ENCODE assay signal across 8 mouse cellular contexts in the genomic region with DNA sequence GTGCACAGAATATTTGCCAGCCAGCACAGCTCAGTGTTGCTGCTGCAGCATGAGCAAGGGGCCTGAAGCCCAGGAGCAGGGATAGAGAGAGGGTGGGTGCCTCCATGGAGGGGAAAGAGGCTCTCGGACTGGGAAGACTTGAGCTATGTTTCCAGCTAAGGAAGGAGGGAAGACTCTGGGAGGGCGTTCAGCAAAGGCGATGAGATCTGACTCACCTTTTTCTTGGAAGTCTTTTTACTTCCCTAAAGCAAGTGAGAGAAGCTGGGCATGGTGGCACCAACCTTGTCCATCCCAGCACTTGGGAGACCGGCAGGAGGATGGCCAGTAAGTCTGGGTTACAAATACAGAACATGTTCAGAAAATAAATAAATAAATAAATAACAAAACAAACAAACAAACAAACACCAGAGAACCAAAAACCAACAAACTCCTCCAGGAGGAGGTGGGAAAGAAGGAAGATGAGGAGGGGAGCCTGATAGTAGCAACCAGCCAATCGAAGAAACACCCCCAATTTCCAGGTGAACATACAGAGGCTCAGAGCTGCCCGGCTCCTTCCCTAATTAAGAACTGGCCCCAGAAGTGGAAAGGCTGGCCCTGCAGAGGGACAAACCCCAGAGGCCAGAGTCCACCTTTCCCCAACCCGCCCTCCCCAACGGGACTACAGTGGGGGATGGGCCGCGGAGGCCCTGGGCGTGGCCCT. TPM values are rescaled to one million over a fixed set of nuclear protein-coding genes. Genes with fewer than 3 reads are reported as not detected.
DNase-seq lines count a peak whose midpoint lies in the region; ATAC-seq lines count a peak whose summit lies in the region.

No protein-coding gene starts in this region.

- peak overlapping the region; percentile 50 for H3K9ac ChIP-seq in forebrain, embryonic 12.5 days
- peak overlapping the region; percentile 76 for H3K9ac ChIP-seq in liver, embryonic 12.5 days

- H3K27me3 ChIP-seq in erythroblast, embryonic 14.5 days (ENCODE audit: control insufficient read depth) = no peaks in the 10 kb centered on the region
- 0 out of 2 replicates have a peak, but pooled peaks cover 7% of the 10 kb centered on the region for H3K27me3 ChIP-seq in forebrain, embryonic 12.5 days
- no peaks in the 10 kb centered on the region for H3K27me3 ChIP-seq in liver, embryonic 12.5 days (replicated peaks)

- no peak for ATAC-seq in erythroblast, adult 5-6 weeks (replicated peaks; ENCODE audit: low FRiP score, poor library complexity, severe bottlenecking)
- ATAC-seq in forebrain, embryonic 12.5 days (ENCODE audit: low FRiP score) = no peak
- no peak for ATAC-seq in liver, embryonic 12.5 days

- peak overlapping the region; percentile 64 for H3K4me3 ChIP-seq in erythroblast, embryonic 14.5 days (replicated peaks)
- peak overlapping the region; percentile 33 for H3K4me3 ChIP-seq in forebrain, embryonic 12.5 days (replicated peaks)
- peak overlapping the region; percentile 51 for H3K4me3 ChIP-seq in liver, embryonic 12.5 days

- H3K9me3 ChIP-seq in erythroblast, embryonic 14.5 days (ENCODE audit: control insufficient read depth, low read length) = no peaks in the 10 kb centered on the region
- H3K9me3 ChIP-seq in forebrain, embryonic 12.5 days = no peaks in the 10 kb centered on the region
- no peaks in the 10 kb centered on the region for H3K9me3 ChIP-seq in liver, embryonic 12.5 days (replicated peaks)

- peak overlapping the region; percentile 62 for H3K4me2 ChIP-seq in forebrain, embryonic 12.5 days
- peak overlapping the region; percentile 82 for H3K4me2 ChIP-seq in liver, embryonic 12.5 days

- DNase-seq in 3T3-L1 (ENCODE audit: low read depth, low spot score) = peak; percentile 68
- DNase-seq in right cerebral cortex, postnatal 14 days = no peak
- DNase-seq in Muller cell, postnatal 12 days (ENCODE audit: inconsistent ontology term) = no peak
- DNase-seq in layer of hippocampus, adult 18-20 months (ENCODE audit: low spot score in 2 of 2) = no peak

- peaks cover 90% of the 10 kb centered on the region for H3K4me1 ChIP-seq in erythroblast, embryonic 14.5 days (ENCODE audit: control insufficient read depth)
- peaks cover 11% of the 10 kb centered on the region for H3K4me1 ChIP-seq in forebrain, embryonic 12.5 days
- peaks cover 90% of the 10 kb centered on the region for H3K4me1 ChIP-seq in liver, embryonic 12.5 days

- 10% methylated on average over 10 of the region's 11 CpGs for WGBS in forebrain, embryonic 12.5 days
- 17% methylated on average over 11 of the region's 11 CpGs for whole genome bisulfite sequencing in liver, embryonic 12.5 days (ENCODE audit: insufficient replicate concordance)

- H3K27ac ChIP-seq in forebrain, embryonic 12.5 days = peak overlapping the region; percentile 50; the same call in 1 of the 2 replicates
- H3K27ac ChIP-seq in liver, embryonic 12.5 days = peak overlapping the region; percentile 92

- H3K36me3 ChIP-seq in erythroblast, embryonic 14.5 days (ENCODE audit: control insufficient read depth) = peaks cover 47% of the 10 kb centered on the region
- H3K36me3 ChIP-seq in forebrain, embryonic 12.5 days (replicated peaks) = peaks cover 19% of the 10 kb centered on the region
- peaks cover 25% of the 10 kb centered on the region for H3K36me3 ChIP-seq in liver, embryonic 12.5 days

RNA-seq across cellular contexts. Expression of a gene that starts 5.6 kb away (rescaled TPM):
- polyA plus RNA-seq in erythroblast, embryonic 14.5 days (2012) = 17.9 and 18.5 TPM in 2 replicates
- 26.5 and 34.1 TPM in 2 replicates for total RNA-seq in erythroblast, adult 5-6 weeks (2015; ENCODE audit: low replicate concordance)
- total RNA-seq in erythroblast, adult 5-6 weeks (2017; ENCODE audit: low replicate concordance) = 26.2 and 30.5 TPM in 2 replicates
- 12.9 and 13.1 TPM in 2 replicates for polyA plus RNA-seq in forebrain, embryonic 12.5 days (2016; fragmentation: Nextera tagmentation; extraction: Ambion mirVana)
- polyA plus RNA-seq in liver, embryonic 12.5 days (2016; fragmentation: Nextera tagmentation; extraction: Ambion mirVana) = 19.5 and 20.9 TPM in 2 replicates
- total RNA-seq in layer of hippocampus, adult 18-20 months (2021) = 10 to 100 TPM in 1 of 2 experiments, 1 to 10 TPM in 1; 8.7 to 11.5 TPM

RNA-seq across cellular contexts. Expression of a gene that starts 7.5 kb away (rescaled TPM):
- 9.6 and 9.9 TPM in 2 replicates for polyA plus RNA-seq in erythroblast, embryonic 14.5 days (2012)
- 31.8 and 57.3 TPM in 2 replicates for total RNA-seq in erythroblast, adult 5-6 weeks (2015; ENCODE audit: low replicate concordance)
- 56.2 and 61.8 TPM in 2 replicates for total RNA-seq in erythroblast, adult 5-6 weeks (2017; ENCODE audit: low replicate concordance)
- polyA plus RNA-seq in forebrain, embryonic 12.5 days (2016; fragmentation: Nextera tagmentation; extraction: Ambion mirVana) = 20.0 and 21.9 TPM in 2 replicates
- 24.6 and 26.3 TPM in 2 replicates for polyA plus RNA-seq in liver, embryonic 12.5 days (2016; fragmentation: Nextera tagmentation; extraction: Ambion mirVana)
- 1 to 10 TPM; 4.2 to 5.1 TPM for total RNA-seq in layer of hippocampus, adult 18-20 months (2021)

RNA-seq across cellular contexts. Expression of a gene that starts 18.0 kb away (rescaled TPM):
- 0.41 TPM in 2 replicates for polyA plus RNA-seq in erythroblast, embryonic 14.5 days (2012)
- total RNA-seq in erythroblast, adult 5-6 weeks (2015; ENCODE audit: low replicate concordance) = not detected in 2 replicates
- 0.28 and 0.43 TPM in 2 replicates for total RNA-seq in erythroblast, adult 5-6 weeks (2017; ENCODE audit: low replicate concordance)
- polyA plus RNA-seq in forebrain, embryonic 12.5 days (2016; fragmentation: Nextera tagmentation; extraction: Ambion mirVana) = 2.9 and 3.5 TPM in 2 replicates
- polyA plus RNA-seq in liver, embryonic 12.5 days (2016; fragmentation: Nextera tagmentation; extraction: Ambion mirVana) = 0.91 and 1.2 TPM in 2 replicates
- total RNA-seq in layer of hippocampus, adult 18-20 months (2021) = under 1 TPM; 0.25 to 0.35 TPM

RNA-seq across cellular contexts. Expression of a gene that starts 33.3 kb away (rescaled TPM):
- 842 and 917 TPM in 2 replicates for polyA plus RNA-seq in erythroblast, embryonic 14.5 days (2012)
- total RNA-seq in erythroblast, adult 5-6 weeks (2015; ENCODE audit: low replicate concordance) = 379 and 403 TPM in 2 replicates
- total RNA-seq in erythroblast, adult 5-6 weeks (2017; ENCODE audit: low replicate concordance) = 431 and 604 TPM in 2 replicates
- polyA plus RNA-seq in forebrain, embryonic 12.5 days (2016; fragmentation: Nextera tagmentation; extraction: Ambion mirVana) = 18.1 and 22.2 TPM in 2 replicates
- 895 and 897 TPM in 2 replicates for polyA plus RNA-seq in liver, embryonic 12.5 days (2016; fragmentation: Nextera tagmentation; extraction: Ambion mirVana)
- total RNA-seq in layer of hippocampus, adult 18-20 months (2021) = 10 to 100 TPM; 18.5 to 20.1 TPM

RNA-seq across cellular contexts. Expression of a gene that starts 33.6 kb away (rescaled TPM):
- polyA plus RNA-seq in erythroblast, embryonic 14.5 days (2012) = 0.01 and 0.02 TPM in 2 replicates
- 0.42 TPM in 1 of 2 replicates, not detected in the other for total RNA-seq in erythroblast, adult 5-6 weeks (2015; ENCODE audit: low replicate concordance)
- 0.17 and 0.28 TPM in 2 replicates for total RNA-seq in erythroblast, adult 5-6 weeks (2017; ENCODE audit: low replicate concordance)
- polyA plus RNA-seq in forebrain, embryonic 12.5 days (2016; fragmentation: Nextera tagmentation; extraction: Ambion mirVana) = 0.47 and 1.3 TPM in 2 replicates
- 0.11 and 0.12 TPM in 2 replicates for polyA plus RNA-seq in liver, embryonic 12.5 days (2016; fragmentation: Nextera tagmentation; extraction: Ambion mirVana)
- total RNA-seq in layer of hippocampus, adult 18-20 months (2021) = 100 to 1,000 TPM; 130 to 133 TPM
